Mouse (Mus musculus) lung, adult 2 months (tissue): ENCODE measurements around the gene Gm49601.

Experiments
- CTCF ChIP-seq: fragments of 200-500 bp; IDR thresholded peaks from 2 replicates; pipeline ENCODE4 v1.5.1; 2011; ENCODE audit warnings: mild to moderate bottlenecking, low read length, control low read depth; ENCODE audit not compliant: insufficient read depth
- POLR2A ChIP-seq: fragments of 200-500 bp; IDR thresholded peaks from 2 replicates; pipeline ENCODE4 v1.6.1; 2011; ENCODE audit warnings: low read depth, mild to moderate bottlenecking, control low read depth, low read length, borderline replicate concordance; ENCODE audit errors: extremely low read depth

DNA sequence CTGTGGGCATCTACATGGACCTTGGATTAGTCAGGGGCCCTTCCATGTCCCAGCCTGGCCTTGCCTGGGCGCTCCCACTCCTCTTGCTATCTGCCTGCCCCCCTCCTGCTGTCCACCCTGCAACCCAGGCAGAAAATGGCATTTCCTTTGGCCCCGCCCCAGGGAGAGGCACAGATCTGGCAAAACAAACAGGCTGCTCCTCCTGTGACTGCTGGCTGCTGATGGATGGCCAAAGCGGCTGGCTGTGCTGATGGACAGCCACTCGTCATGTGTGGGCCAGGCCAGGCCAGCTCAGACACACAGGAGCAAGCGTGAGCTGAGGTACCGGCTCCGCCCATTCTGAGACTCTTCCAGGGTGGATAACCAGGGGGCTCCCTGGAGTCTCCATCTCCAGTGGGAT is 24.8 kb downstream of the Gm49601 start:
- TF ChIP-seq CTCF (no peak), POLR2A (no peak)
